Mouse (Mus musculus) liver, embryonic 14.5 days (tissue): ENCODE data around the gene Sigmar1. TPM values are rescaled to one million over a fixed set of nuclear protein-coding genes. Genes with fewer than 3 reads are reported as not detected.
"Not testable (repeated sequence)": the region's sequence is repeated elsewhere in the genome, so short reads cannot be mapped to it uniquely, and the experiment has no call there.

Experiments used
- ATAC-seq: fragments of 200-750 bp; cut with Nextera tagmentation; 2 replicates; pipeline ENCODE4 v1.8.0; 2017; ENCODE audit warnings: moderate number of reproducible peaks, mild to moderate bottlenecking, moderate library complexity; ENCODE audit not compliant: insufficient read depth
- DNase-seq, 3 experiments: peaks; one replicate each; pipeline ENCODE4 v3.0.0-alpha.2; 2012 to 2013; ENCODE audit warnings: low read depth in 3 of 3, low spot score in 3 of 3
- H3K27ac ChIP-seq: fragments of 300-500 bp; sonication (generic); 2 replicates; pipeline ENCODE4 v1.5.1; 2014; ENCODE audit warnings: moderate library complexity, mild to moderate bottlenecking, control low read depth, inconsistent platforms
- H3K27me3 ChIP-seq: fragments of 300-500 bp; sonication (generic); 2 replicates; pipeline ENCODE4 v1.6.1; 2014; ENCODE audit warnings: mild to moderate bottlenecking, low read length, moderate library complexity; ENCODE audit not compliant: control insufficient read depth, insufficient read depth
- H3K36me3 ChIP-seq: fragments of 300-500 bp; sonication (generic); replicated peaks from 2 replicates; pipeline ENCODE4 v1.6.1; 2014; ENCODE audit warnings: low read depth; ENCODE audit not compliant: control insufficient read depth, insufficient read depth
- H3K4me1 ChIP-seq, 2 experiments: fragments of 200-500 bp in 1 of 2; fragments of 300-500 bp in 1 of 2; sonication (generic) in 1 of 2; replicated peaks; 2 replicates each; pipeline ENCODE4 v1.6.1; 2012 to 2014; ENCODE audit warnings: antibody characterized with exemption in 1 of 2, inconsistent platforms in 1 of 2, low read length in 1 of 2; ENCODE audit not compliant: control insufficient read depth in 2 of 2, insufficient read depth in 2 of 2
- H3K4me2 ChIP-seq: fragments of 300-500 bp; sonication (generic); 2 replicates; pipeline ENCODE4 v1.6.1; 2014; ENCODE audit warnings: low read depth, mild to moderate bottlenecking, control low read depth, moderate library complexity
- H3K4me3 ChIP-seq, 2 experiments: fragments of 200-500 bp in 1 of 2; fragments of 300-500 bp in 1 of 2; sonication (generic) in 1 of 2; 2 replicates each; pipeline ENCODE4 v1.5.1; 2012 to 2014; ENCODE audit warnings: low read depth in 2 of 2, low read length in 2 of 2, mild to moderate bottlenecking in 2 of 2, control low read depth in 1 of 2, inconsistent platforms in 1 of 2, moderate library complexity in 1 of 2; ENCODE audit not compliant: insufficient read depth in 1 of 2
- H3K9ac ChIP-seq: fragments of 300-500 bp; sonication (generic); replicated peaks from 2 replicates; pipeline ENCODE4 v1.6.1; 2014; ENCODE audit warnings: mild to moderate bottlenecking, control low read depth, moderate library complexity
- H3K9me3 ChIP-seq: fragments of 300-500 bp; sonication (generic); 2 replicates; pipeline ENCODE4 v1.6.1; 2016; ENCODE audit warnings: low read length, mixed read lengths; ENCODE audit not compliant: control insufficient read depth
- CTCF ChIP-seq: IDR thresholded peaks from 2 replicates; pipeline ENCODE4 v1.5.1; 2016; ENCODE audit warnings: antibody characterized with exemption, low read depth, control low read depth
- WGBS: fragments of 180-500 bp; shearing (Covaris S2); extraction: QIAGEN DNeasy Blood & Tissue Kit; methylation state at CpG from one replicate; pipeline ENCODE4 v1.1.7; 2014; ENCODE audit not compliant: insufficient replicate concordance; 5-methylcytosine and 5-hydroxymethylcytosine counted together
- polyA plus RNA-seq, 2 experiments: library from polyadenylated mRNA; depleted of rRNA in 1 of 2; stranded (reverse) in 1 of 2; unstranded in 1 of 2; fragments of >200 nt; fragmentation: Nextera tagmentation in 1 of 2; extraction: Ambion mirVana in 1 of 2; gene quantifications; 2 replicates each; pipeline versions ENCODE4 v1.2.1 to v1.2.3; 2012 to 2014

The Sigmar1 gene
- polyA plus RNA-seq, 2 experiments, result 24.4 to 36.0 TPM

DNA sequence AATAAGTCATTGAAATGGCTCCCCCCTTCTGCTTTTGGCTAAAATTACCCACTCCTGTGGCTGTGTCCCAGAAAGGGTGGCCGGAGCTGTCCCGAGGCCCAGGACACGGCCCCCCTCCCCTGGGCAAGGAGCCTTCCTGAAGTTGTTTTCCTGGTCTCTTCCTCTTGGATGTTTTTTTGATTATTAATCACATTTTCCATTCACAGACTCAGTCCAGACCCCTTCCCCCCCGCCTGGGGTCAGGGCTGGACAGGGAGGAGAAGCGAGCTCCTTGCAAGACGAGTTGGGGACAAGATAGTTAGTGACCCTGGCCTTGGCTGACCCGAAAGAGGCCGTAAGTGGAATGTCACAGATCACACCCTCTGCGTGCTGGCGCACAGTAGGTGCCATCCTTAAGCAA, 56.2 kb downstream of the Sigmar1 start, which contains the start of gene Il11ra1:
Il11ra1 (plus strand) TSS at position 207 of the 400 bp plus-strand sequence.
- H3K27me3 ChIP-seq, H3K9me3 ChIP-seq, H3K4me1 ChIP-seq, H3K27ac ChIP-seq, ATAC-seq, H3K4me3 ChIP-seq, H3K9ac ChIP-seq, H3K36me3 ChIP-seq, H3K4me2 ChIP-seq, DNase-seq: not testable (repeated sequence)
- WGBS, result 76% methylated on average over 7 of the region's 10 CpGs

- not testable (repeated sequence) for H3K4me3 ChIP-seq, H3K27me3 ChIP-seq, H3K9me3 ChIP-seq, H3K9ac ChIP-seq, H3K4me2 ChIP-seq, ATAC-seq, H3K4me1 ChIP-seq, H3K36me3 ChIP-seq, H3K27ac ChIP-seq, DNase-seq
- WGBS, result 17% methylated on average over 23 of the region's 32 CpGs
Measured at GRCm38 (mm10) chr4:41698421-41699016, 57.4 kb downstream of the Sigmar1 start.

DNA sequence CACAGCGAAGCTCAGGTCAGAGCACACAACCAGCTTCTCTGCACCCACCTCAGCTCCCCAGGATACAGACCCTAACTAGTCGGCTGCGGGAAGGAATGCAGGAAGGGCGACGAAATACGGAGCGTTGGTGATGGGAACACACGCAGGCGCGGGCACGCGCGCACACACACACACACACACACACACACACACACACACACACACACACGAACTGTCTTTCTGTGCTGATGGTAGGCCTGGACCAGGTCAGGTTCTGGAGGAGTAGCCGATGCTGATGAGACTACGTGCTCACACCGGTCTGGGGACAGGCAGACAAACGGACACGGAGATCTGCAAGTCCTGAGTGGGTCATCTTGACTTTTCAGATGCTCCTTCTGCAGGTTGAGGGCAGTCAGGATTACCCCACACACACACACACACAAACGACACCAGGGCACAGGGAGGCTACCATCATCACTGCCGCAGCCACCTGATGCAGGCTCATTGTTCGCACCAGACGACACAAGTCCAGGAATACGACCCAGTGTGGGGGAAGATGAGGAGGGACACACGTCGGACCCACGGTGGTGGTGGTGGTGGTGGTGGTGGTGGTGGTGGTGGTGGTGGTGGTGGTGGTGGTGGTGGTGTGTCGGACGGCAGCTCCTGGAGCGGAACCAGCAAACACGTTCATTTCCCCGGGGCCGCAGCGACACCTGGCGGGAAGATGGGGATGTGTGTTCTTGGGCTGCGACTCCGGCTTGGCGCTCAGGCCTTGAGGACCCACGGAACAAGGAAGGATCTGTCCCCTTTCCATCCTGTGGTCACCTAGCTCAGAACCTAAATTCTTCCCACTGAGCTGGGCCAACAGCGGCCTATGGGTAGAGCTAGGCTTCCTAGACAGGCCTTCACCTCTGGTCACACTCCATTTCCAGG, 58.8 kb downstream of the Sigmar1 start, which contains the start of gene Cntfr:
Cntfr (minus strand) TSS at position 160 of the 912 bp plus-strand sequence.
- not testable (repeated sequence) for H3K9me3 ChIP-seq, H3K9ac ChIP-seq, H3K4me1 ChIP-seq, ATAC-seq, H3K27ac ChIP-seq, H3K4me3 ChIP-seq, H3K27me3 ChIP-seq, H3K4me2 ChIP-seq, H3K36me3 ChIP-seq
- TF ChIP-seq CTCF, result peak; percentile 81
- DNase-seq, result peak in 1 of 3 experiments; percentile 20
- WGBS, result 9% methylated on average over 31 of the region's 40 CpGs

DNA sequence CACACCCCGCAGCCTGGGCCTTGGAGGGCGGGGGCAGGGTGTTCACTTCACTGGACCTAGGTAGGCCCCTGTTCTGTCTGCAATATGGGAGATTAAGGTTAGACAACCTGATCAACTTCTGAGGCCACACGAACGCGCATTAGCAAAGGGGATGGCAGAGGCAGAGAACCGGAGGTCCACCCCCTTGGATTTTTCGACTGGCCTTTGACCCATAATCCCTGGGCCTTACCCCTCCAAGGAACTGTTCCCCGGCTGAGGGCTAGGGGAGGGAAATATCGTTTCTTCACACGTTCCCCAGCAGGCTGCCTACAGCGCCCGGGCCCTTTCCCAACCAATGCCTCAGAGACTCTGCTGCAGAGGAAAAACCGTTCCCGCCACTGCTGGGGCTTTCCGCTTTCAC, 59.5 kb downstream of the Sigmar1 start:
- DNase-seq, ATAC-seq, H3K4me2 ChIP-seq, H3K27me3 ChIP-seq, H3K4me3 ChIP-seq, H3K27ac ChIP-seq, H3K9ac ChIP-seq, H3K9me3 ChIP-seq, H3K36me3 ChIP-seq, H3K4me1 ChIP-seq: not testable (repeated sequence)
- 6% methylated on average over 13 of the region's 15 CpGs for WGBS

DNA sequence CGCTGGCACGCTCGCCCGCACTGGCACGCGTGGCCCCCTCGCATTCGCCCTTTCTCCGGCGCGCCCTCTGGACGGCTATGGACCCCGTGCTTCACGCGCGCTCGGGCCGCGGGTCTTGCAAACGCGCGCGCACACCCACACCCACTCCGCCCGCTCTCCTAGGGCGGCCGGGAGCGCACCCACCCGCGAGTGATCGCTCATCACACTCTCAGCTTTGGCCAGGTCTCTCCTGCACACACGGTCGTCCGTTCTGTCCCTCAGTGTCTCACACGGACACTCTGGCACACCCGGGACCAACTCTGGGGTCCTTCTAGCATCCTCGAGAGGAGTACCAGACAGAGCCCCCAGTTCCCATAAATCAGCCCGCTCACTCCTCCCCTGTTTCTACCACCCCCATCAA, 60.2 kb downstream of the Sigmar1 start:
- not testable (repeated sequence) for H3K27ac ChIP-seq, H3K9ac ChIP-seq, H3K27me3 ChIP-seq, H3K9me3 ChIP-seq, H3K4me2 ChIP-seq, H3K36me3 ChIP-seq, ATAC-seq, H3K4me3 ChIP-seq, H3K4me1 ChIP-seq, DNase-seq
- WGBS, result 3% methylated on average over 12 of the region's 38 CpGs

- DNase-seq, H3K27ac ChIP-seq, H3K36me3 ChIP-seq, H3K9me3 ChIP-seq, H3K4me2 ChIP-seq, H3K27me3 ChIP-seq, ATAC-seq, H3K4me3 ChIP-seq, H3K4me1 ChIP-seq, H3K9ac ChIP-seq: not testable (repeated sequence)
- 4% methylated on average over 4 of the region's 4 CpGs for WGBS
Measured at GRCm38 (mm10) chr4:41693511-41693910, 62.4 kb downstream of the Sigmar1 start.

- ATAC-seq, H3K27ac ChIP-seq, H3K27me3 ChIP-seq, H3K4me2 ChIP-seq, H3K9ac ChIP-seq, H3K4me3 ChIP-seq, H3K4me1 ChIP-seq, H3K9me3 ChIP-seq, H3K36me3 ChIP-seq, DNase-seq: not testable (repeated sequence)
- no CpG with 5 or more reads among the region's 4 CpGs for WGBS
Measured at GRCm38 (mm10) chr4:41690014-41690413, 65.9 kb downstream of the Sigmar1 start.

DNA sequence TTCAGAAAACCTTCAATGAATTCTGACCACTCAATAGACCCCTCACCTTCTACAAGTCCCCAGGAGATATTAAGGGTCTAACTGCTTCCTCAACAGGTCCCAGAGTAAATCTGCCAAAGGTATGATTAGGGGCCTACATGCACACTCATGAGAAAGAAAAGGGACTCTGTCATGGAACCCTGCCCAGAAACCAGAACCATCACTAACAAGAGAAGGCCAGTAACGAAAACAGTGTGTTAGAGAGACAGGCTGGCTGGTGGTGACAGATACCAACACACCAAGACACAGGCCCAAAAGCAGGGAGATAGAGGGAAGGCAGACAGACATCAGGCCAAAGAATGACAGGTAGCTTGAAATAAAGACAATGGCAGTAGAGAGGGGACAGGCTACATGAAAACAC, 67.4 kb downstream of the Sigmar1 start:
- H3K27me3 ChIP-seq, H3K4me3 ChIP-seq, H3K36me3 ChIP-seq, H3K9me3 ChIP-seq, ATAC-seq, H3K27ac ChIP-seq, H3K4me1 ChIP-seq, H3K9ac ChIP-seq, H3K4me2 ChIP-seq, DNase-seq: not testable (repeated sequence)
- WGBS, result 67% methylated on average over 1 of the region's 1 CpGs
